Mouse (Mus musculus) WW6 (cell line): ENCODE results near the gene Icmt.

Experiments used
- DNase-seq: peaks from one replicate; pipeline ENCODE4 v3.0.0-alpha.2; 2013; ENCODE audit warnings: low read depth, low spot score

Gene Icmt

DNA sequence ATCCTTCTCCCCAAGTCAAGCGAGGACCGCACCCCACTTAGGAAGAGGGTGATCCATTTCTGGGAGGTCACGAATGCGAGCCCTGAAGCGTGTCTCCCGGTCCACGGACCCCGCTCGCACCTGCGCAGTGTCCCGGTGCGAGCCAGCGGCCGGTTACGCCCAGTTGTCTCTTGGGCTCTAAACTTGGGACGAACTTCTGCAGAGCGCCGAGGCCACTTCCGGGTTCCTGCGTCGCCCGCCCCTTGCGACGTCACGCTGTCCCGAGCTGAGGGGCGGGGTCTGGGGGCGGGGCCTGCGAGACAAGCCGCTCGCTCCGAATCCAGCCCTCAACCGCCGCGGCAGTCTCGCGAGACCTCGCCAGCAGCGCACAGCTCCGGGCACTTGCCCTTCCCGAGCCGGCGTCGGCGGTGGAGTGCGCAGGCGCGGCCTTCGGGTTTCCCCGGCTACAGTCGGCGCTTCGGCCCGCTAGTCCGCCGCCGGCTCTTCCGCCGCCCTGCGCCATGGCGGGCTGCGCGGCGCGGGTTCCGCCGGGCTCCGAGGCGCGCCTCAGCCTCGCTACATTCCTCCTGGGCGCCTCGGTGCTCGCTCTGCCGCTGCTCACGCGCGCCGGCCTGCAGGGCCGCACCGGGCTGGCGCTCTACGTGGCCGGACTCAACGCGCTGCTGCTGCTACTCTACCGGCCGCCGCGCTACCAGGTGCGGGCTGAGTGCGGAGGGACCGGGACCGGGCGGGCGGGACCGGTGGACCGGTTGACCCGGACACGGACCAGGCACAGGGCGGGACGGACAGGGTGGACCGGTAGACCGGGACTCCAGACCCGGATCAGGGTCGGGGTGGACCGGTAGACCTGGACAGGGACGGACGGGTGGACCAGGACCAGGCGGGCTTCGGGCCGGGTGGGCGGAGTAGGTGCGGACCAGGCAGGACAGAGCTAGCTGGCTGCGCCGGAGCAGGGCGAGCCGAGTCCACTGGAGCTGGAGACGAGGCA is at the start of gene Icmt:
Gene Icmt, plus strand, starts transcription at position 354 of the 988 bp plus-strand sequence.
- DNase-seq, result peak; percentile 95

DNA sequence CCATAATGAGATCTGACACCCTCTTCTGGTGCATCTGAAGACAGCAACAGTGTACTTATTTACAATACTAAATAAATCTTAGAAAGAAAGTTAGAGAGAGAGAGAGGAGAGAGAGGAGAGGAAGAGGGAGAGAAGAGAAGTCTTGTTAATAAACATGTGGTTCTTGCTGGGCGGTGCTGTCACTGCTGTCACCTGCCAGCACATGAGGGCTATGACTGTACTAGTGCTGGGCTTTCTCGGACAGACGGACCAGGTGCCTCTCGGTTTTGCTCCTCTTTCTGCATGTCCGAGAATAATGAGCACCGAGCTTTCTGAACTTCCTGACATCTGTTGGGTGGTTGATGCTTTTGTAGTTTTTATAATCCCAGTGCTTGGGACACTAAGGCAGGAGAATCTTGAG is 46.4 kb upstream of the Icmt start:
- no peak for DNase-seq

DNA sequence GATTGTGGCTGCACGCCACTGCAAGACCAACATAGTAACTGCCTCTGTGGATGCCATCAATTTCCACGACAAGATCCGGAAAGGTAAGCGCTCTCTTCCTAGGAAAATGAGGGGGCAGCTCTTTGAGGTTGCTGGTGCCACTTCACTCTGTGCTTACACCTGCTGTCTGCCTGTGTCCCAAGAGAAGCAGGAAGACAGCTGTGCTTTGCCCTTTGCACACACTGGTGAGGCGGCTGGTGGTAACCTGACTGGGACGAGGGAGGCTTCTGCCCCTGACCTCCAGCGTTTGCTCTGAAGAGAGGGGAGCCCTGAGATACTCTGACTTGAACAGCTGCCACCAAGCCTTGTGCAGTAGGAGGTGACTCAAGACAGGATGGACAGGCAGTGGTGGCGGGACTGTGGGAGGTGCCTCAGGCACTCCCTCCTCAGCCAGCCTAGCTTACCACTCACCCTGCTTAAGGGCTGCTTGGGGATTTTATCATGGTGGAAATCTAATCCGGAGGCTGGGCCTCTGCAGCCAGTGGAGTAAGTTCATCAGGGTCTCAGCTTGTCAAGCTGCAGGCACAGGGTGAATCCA is 43.8 kb upstream of the Icmt start:
- no peak for DNase-seq

DNA sequence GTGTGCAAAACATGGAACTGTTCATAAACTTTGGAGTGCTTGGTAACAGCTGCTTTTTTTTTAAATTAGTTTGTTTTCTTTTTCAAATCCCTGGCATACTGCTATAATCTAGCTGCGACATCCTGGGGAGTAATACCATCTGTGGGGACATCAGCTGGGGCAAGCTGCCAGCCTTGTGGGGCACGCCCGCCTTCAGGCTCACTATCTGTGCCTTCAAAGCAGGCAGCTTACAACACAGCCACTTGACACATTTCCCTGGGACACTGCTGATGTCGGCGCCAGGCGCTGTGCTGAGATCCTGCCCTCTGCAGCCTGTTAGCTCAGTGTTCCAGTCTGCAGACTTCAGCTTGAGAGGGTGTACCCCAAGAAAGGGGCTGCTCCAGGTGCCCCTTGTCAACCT is 40.0 kb upstream of the Icmt start:
- DNase-seq, result no peak

DNA sequence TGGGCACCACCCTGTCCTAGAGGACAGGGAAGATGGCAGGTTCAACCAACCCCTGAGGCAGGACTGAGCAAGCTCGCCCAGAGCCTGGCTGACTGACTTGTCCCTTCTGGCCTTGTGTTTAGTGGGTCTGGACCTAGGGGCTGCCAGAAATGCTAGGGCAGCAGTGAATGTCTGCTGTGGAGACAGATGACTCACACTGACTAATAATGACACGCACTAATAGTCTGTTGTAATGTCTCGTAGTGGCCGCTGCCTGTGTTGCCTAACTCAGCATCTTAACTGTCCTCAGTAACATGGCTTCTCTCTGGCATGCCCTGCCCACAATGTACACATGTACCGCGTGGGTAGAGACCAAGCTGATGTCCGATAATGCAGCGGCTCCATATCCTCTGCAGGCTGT is 36.6 kb upstream of the Icmt start:
- no peak for DNase-seq

DNA sequence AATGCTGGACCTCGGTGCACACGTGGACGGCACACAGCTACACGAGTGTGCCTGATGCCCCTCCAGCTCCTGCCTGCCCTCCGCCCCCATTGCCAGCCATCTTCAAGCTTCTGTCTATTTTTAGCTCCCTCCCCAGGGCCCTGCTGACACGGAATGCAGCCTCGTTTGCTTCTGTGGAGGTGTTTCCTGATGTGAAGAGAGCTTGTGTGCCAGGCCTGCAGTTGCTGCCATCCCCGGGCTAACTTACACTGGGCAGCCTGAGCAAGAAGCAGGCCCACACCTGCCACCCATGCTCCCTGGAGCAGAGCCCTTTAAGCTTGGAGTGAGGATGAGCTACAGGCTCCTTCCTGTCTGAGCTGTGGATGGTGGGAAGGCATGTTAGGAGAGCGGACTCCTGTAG is 34.8 kb upstream of the Icmt start:
- no peak for DNase-seq

DNA sequence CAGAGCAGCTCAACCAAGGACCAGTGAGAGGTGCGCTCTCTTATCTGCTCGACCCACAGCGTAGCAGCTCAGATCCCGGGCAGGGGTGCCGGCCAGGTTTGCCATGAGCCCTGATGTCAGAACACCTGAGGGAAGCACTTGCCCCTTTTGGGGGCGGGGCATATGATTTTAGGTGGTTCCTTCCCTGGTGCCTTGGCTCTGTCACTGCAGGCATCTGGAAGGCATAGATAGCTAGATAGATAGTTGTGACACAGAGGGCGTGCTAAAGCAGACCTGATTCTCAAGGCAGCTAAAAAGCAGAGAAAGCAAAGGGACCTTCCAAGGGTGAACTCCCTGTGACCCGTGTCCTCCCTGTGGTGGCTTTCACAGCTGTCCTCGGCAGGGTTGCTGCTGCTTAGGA is 33.9 kb upstream of the Icmt start:
- no peak for DNase-seq

DNA sequence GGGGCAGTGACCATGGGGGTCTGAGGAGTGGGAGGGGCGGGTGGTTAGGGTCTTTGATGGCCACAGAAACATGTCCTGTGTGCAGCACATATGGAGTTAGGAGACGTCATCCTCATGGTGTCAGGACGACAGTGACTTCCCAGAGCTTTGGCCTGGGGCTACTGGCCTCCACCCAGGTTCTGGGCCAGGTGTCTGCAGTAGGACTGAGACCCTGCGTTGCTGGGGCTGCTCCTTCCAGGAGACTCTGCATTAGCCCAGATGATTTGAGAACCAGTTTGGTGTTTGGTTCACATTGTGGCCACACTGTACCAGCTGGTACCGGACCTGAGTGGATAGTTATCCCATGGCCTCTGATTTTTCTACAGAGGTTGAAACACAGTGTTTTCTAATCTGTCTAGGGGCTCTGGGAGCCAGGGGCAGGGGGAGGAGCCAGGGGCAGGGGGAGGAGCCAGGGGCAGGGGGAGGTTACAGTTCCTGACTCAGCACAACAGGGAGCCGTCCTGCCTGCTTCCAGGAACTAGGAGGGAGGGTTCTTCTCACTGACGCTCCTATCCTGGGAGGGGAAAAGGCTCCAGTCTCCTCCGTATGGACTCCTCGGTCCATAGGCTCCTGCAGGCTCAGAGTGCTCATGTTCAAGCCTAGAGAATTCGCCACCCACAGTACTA is 33.4 kb upstream of the Icmt start:
- peak; percentile 49 for DNase-seq

DNA sequence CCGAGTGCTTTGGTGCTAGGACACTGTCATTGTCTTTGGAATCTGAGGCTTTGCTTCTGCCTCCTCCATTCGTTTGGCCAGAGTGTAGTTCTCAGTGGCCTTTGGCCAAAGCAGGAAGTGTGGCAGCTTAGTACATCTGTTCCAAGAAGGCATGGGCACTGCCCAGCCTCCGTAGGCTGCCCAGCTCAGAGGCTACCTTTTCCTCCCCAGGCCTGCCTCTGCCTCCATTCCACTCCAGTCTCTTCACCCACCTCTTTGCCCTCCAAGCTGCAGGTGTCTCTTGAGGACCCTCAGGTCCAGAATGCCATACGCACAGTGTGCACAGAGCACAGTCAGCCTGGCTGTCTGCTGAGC is 32.9 kb upstream of the Icmt start:
- no peak for DNase-seq

DNA sequence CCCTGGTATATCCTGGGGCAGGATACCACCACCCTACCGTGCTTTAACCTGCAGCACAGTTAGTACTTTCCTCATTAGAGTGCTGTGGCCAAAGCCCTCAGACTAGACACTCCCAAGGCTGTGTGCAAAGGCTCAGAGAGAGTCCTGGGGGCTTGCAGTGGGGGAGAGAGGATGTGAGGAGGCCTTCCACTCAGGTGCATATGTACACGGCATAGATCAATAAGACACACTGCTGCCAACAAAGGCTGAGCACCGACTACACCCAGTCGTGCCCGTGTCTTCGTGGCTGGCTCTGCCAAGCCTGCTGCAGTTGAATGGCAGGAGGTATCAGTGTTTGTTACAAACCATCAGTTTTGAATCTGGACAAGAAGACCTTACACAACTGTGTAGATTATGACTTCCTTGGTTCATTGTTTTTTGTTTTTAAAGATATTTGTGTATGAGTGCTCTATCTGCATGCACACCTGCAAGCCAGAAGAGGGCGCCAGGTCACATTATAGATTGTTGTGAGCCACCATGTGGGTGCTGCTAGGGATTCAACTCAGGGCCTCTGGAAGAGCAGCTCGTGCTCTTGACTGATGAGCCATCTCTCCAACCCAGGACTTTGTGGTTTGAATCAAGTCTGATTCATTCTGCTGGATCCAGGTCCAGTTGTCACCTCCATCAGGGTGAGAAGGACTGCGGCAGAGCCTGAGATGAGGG is 32.0 kb upstream of the Icmt start:
- no peak for DNase-seq

DNA sequence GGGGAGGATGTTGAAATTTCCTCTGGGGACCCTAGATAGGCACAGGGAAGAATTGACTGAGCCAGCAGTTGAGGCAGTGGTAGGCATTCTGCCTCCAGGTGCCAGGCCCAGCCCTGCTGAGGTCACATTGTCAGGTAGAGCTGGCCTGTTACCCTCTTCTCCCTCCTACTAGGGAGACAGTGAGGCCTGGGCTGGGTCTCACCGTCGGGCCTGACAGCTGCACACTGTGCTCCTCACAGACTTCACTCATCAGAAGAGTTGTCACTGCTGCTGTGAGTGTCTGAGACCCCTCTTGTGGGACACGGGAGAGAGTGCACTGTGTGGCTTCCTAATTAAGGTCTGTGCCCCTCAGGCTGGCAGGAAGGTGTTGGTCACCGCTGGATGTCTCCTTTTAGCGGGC is 31.2 kb upstream of the Icmt start:
- no peak for DNase-seq

DNA sequence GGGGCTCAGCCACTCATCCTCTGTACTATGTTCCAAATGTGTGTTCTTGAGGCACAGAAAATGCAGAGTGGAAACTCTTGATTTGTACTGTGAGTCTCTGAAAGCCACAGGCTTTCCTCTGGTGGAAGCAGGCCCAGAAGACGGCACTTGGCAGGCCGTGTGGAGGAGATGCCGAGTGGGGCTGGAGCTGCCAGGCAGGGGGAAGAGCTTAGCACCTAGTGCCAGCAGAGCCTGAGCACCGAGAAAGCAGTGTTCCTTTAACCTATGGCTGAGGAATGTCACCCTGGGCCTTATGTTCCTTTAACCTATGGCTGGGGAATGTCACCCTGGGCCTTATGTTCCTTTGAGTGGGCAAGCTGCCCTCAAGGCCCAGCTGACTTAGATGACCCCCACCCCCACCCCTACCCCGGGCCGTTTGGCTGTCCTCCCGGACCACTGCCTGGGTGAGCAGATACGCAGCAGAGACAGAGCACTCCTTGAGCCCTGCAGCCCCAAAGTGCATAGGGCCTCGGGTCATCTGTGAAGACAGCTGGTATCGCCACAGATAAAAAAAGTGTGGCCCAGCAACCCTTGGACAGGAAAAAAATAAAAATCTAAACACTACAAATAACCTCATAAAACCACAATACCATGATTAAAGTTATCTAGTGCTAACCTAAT is 30.7 kb upstream of the Icmt start:
- DNase-seq, result no peak

DNA sequence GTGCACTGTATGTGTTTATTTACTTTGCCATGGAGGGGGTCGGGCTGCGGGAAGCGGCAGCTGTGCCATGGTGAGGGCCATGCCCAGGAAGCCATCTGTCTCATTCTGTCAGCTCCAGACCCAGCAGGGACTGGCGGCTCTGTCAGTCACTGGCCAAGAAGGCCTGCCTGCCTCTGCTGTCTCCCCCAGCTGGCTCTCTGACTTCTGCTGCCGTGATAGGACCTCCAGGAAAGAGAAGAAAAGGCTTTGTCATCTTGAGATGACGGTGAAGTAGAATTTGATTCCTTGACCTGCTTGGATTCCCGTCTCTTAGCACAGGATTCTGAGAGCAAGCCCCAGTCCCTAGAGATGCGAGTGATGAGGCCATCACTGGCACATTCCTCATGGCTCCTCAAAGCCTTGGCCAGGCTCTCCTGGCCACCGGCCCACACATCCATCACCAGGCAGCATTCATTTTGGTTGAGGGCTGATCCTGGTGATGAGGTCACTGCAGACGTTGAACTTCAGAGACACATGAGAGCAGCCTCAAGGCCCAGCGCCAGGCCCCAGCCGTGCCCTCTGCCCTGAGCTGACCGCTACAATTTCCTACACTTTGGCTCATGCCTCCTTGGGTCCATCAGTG is 29.2 kb upstream of the Icmt start:
- no peak for DNase-seq

DNA sequence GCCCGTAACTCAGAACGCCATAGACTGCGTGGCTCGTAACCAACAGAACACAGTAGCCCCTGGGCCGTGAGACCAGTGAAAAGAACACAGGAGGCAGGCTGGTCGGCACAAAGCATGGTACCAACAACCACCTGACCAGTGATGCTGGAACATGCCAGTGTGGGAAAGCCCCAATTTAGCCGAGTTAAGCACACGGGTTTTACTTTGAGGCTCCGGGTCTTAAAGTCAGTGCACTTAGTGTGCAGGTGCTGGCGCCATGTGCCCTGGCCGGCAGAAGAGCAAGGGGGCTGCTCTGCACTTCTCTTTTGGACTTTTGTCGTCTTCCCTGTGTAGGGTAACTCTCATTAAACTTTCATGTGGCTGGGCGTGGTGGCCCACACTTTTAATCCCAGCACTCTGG is 27.1 kb upstream of the Icmt start:
- no peak for DNase-seq

DNA sequence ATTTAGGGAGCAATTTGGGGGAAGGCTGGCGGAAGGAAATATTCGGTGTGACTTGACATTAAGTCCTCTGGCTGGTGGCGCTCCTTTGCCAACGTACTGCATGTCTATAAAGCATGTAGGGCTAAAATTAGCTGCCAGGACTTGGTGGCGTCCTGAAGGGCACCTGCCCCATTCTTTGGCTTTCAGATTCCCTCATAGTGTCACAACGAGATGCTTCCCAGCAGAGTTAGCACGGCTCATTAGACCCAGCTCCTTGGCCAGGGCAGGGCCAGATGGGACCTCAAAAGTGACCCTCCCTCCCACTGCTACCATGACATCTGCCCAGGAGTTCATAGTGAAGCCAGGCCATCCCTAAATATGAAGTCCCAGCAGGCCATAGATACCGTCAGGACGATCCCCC is 26.4 kb upstream of the Icmt start:
- no peak for DNase-seq

DNA sequence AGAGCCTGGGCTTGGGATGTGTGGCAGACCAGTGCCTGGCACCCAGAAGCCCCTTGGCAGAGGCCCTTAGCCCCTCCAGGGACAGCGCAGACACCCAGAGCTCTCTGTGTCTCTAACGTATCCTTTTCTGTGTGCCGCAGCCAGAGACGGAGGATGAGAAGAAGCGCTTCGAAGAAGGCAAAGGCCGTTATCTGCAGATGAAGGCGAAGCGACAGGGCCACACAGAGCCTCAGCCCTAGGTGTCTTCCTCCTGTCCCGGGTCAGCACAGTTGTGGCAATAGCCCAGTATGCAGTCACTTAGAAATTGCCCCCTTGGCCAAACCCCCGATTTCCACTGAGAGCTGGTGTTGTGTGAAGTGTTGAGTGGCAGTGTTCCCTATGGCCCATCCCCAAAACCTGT is 25.7 kb upstream of the Icmt start:
- DNase-seq, result no peak

DNA sequence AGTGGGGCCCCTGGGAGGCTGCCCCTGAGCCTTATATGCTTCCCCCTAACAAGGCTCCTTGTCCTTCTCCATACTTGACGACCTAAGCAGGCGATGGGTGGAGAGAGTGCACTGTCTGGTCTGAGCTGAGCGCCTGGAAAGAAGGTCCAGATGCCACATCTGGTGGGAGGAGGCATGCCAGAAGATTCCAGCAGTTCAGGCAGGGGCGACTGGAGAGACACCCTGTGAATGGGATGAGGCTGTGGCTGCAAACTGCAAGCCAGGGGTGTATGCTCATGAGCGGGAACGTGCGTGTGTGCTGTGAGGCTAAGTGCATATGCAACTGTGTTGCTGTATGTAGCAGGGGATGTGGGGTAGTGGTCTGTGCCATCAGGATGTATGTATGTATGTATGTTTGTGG is 25.0 kb upstream of the Icmt start:
- no peak for DNase-seq

DNA sequence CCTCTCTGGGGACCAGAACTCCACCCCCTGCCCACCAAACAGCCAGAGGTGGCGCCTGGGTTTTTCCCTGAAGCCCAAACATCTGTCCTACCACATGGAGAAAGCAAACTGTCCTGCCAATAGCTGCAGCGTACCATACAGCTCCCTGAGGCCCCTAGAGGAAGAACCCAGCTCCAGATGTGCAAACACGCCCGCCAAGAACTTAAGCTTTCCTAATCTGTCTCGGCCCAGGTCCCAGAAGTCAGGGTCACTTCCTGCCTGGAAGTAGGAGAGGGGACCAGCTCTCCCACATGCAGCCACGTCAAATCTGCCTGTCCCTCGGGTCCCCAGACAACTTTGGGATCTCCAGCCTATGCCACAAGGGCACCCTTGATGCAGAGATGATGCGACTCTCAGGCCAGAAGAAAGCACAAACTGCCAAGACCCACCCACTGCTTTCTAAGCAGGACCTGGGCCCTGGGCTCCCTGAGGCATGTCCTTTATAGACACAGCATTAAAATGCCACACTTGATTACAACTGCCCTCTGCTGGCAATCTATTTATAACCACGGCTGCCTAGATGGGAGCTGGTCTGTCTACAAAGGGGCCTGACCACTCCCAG is 24.5 kb upstream of the Icmt start:
- no peak for DNase-seq

DNA sequence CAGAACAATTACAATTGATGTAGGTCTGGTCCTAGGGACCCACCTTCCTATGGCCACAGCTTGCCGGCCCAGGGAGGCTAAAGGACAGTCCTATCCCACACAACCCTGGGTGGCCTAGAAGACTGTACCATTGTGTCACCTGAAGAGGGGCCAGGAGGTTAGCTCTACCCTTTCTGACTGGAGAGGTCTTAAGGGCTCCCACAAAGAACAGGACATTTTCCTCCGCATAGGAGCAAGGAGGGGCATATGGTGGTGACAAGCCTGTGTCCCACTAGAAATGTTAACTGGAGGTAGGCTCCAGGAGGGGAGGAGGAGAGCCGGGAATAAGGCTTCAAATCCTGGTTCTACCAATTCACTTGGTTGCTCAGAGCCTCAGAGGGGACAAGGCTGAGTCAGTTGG is 23.8 kb upstream of the Icmt start:
- no peak for DNase-seq

DNA sequence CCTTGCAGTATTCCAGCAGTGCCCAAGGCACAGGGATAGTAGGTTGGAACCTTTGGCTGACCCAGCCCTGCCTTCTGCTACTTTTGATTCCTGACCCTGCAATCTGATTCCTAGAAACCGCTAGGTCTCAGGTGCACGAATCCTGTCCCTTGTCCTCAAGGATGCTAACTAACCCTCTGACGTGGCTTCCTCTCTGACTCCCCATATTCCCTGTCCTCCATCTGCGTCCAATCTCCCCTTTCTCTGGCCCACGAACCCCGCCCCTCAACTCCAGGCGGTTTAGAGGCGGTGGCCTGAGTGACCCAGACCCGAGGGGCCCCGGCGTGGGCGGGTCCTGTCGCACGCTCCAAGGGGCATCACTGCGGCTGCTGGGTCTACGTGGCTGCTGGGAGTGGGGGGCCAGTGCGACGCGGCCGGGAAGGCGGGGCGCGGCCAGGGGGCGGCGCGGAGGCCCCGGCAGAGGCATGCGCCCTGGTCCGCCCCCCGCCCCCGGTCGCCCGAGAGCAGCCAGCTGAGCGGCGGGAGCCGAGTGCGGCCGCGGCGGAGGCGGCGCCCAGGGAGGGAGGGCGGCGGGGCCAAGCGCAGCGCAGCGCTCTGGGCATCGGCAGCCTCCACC is 23.3 kb upstream of the Icmt start, which contains the start of gene Gpr153:
Gene Gpr153, plus strand, starts transcription at position 612 of the 616 bp plus-strand sequence.
- no peak for DNase-seq
